Mouse (Mus musculus) heart, adult 2 months (tissue): ENCODE measurements around the gene Mdh1b. TPM values are rescaled to one million over a fixed set of nuclear protein-coding genes. Genes with fewer than 3 reads are reported as not detected.

Experiments used
- DNase-seq, 2 experiments: peaks; one replicate each; pipeline ENCODE4 v3.0.0; 2021
- H3K27ac ChIP-seq: fragments of 200-600 bp; 2 replicates; pipeline ENCODE4 v1.8.1; 2022
- H3K27me3 ChIP-seq: fragments of 200-500 bp; 2 replicates; pipeline ENCODE4 v1.6.1; 2012; ENCODE audit warnings: mild to moderate bottlenecking, low read length, inconsistent platforms, mixed read lengths; ENCODE audit not compliant: control insufficient read depth, insufficient read depth
- H3K36me3 ChIP-seq: fragments of 200-500 bp; 2 replicates; pipeline ENCODE4 v1.6.1; 2012; ENCODE audit warnings: low read length, inconsistent platforms; ENCODE audit not compliant: control insufficient read depth, insufficient read depth
- H3K4me1 ChIP-seq: fragments of 200-500 bp; 2 replicates; pipeline ENCODE4 v1.6.1; 2011; ENCODE audit warnings: low read length; ENCODE audit not compliant: control insufficient read depth, insufficient read depth
- H3K4me3 ChIP-seq: fragments of 200-600 bp; 2 replicates; pipeline ENCODE4 v1.8.1; 2022
- H3K79me2 ChIP-seq: fragments of 200-500 bp; replicated peaks from 2 replicates; pipeline ENCODE4 v1.6.1; 2012; ENCODE audit warnings: mild to moderate bottlenecking, inconsistent platforms, low read length, moderate library complexity, mixed read lengths; ENCODE audit not compliant: control insufficient read depth, insufficient read depth
- H3K9ac ChIP-seq: fragments of 200-500 bp; 2 replicates; pipeline ENCODE4 v1.6.1; 2012; ENCODE audit warnings: low read depth, mild to moderate bottlenecking, control low read depth, inconsistent platforms, low read length, mixed read lengths
- CTCF ChIP-seq: fragments of 200-600 bp; IDR thresholded peaks from 2 replicates; pipeline ENCODE4 v1.8.1; 2022; ENCODE audit warnings: antibody characterized with exemption, mild to moderate bottlenecking, moderate library complexity
- EP300 ChIP-seq: fragments of 200-500 bp; IDR thresholded peaks from 2 replicates; pipeline ENCODE4 v1.6.1; 2011; ENCODE audit warnings: low read depth, low read length, control low read depth; ENCODE audit not compliant: insufficient read depth
- POLR2A ChIP-seq: fragments of 200-500 bp; IDR thresholded peaks from 2 replicates; pipeline ENCODE4 v1.6.1; 2011; ENCODE audit warnings: mild to moderate bottlenecking, low read depth, low read length, control low read depth; ENCODE audit not compliant: insufficient read depth
- WGBS: fragments of 180-500 bp; shearing (Covaris S2); methylation state at CpG from one replicate; pipeline ENCODE4 v1.1.7; 2018; 5-methylcytosine and 5-hydroxymethylcytosine counted together
- intact Hi-C: fragments of 180-260 bp; cut with DNase I; formaldehyde crosslinking; loops from one replicate; pipeline ENCODE4 v1.15.1; 2025
- long read RNA-seq: library from polyadenylated mRNA; stranded (forward); transcript quantifications from one replicate; pipeline ENCODE4 v2.0.0, GENCODE M21; 2021
- polyA plus RNA-seq: library from polyadenylated mRNA; depleted of rRNA; stranded (reverse); fragments of >200 nt; gene quantifications from 2 replicates; pipeline ENCODE4 v1.2.3, GENCODE M21; 2012; rRNA removed
- total RNA-seq, 2 experiments: library from RNA; stranded (reverse); gene quantifications; 2 replicates each; pipeline ENCODE4 v1.2.3; 2021

Gene Mdh1b
- not detected for total RNA-seq
- 0.33 TPM in 1 of 2 replicates, not detected in the other for polyA plus RNA-seq
- long read RNA-seq: 0 reads

- peak; percentile 87 to 88 for DNase-seq
- TF ChIP-seq POLR2A (0 out of 2 replicates have a peak, but pooled peaks have one; percentile 44), CTCF (peak; percentile 56), EP300 (peak; percentile 69; the same call in 1 of the 2 replicates)
- H3K27ac ChIP-seq: peak within 1 kb of the TSS; percentile 62
- intact Hi-C loops: loop anchor here (10.0 kb wide), 1 partner anchor 394 kb away; the partner anchor contains the start of gene Klf7
- H3K9ac ChIP-seq: peak within 1 kb of the TSS; percentile 19
- H3K36me3 ChIP-seq: peaks cover 10% of the 10 kb centered on the region
- peak within 1 kb of the TSS; percentile 76 for H3K4me3 ChIP-seq
- under 1% methylated on average over 31 of the region's 31 CpGs for whole genome bisulfite sequencing
- H3K4me1 ChIP-seq: peaks cover 3% of the 10 kb centered on the region
- no peaks in the 10 kb centered on the region for H3K79me2 ChIP-seq
- H3K27me3 ChIP-seq: no peaks in the 10 kb centered on the region
Measured at GRCm38 (mm10) chr1:63730240-63730771, at the start of gene Mdh1b, which contains the start of gene Fastkd2. Mdh1b (minus strand) TSS chr1:63730318. Fastkd2 (plus strand) TSS chr1:63730614.

- intact Hi-C loops: no loop called here
- Histone ChIP-seq H3K4me1 (no peaks in the 10 kb centered on the region), H3K79me2 (no peaks in the 10 kb centered on the region), H3K9ac (no peak overlapping the region), H3K27me3 (no peaks in the 10 kb centered on the region), H3K4me3 (no peak overlapping the region), H3K27ac (no peak overlapping the region), H3K36me3 (no peaks in the 10 kb centered on the region)
- DNase-seq: no peak
- WGBS: 40% methylated on average over 4 of the region's 4 CpGs
- TF ChIP-seq POLR2A: no peak
Measured at GRCm38 (mm10) chr1:63776902-63777630, 46.9 kb upstream of the Mdh1b start.

GRCm38 (mm10) chr1:63776396-63776795, 46.3 kb upstream of the Mdh1b start:
- DNase-seq: no peak
- no peaks in the 10 kb centered on the region for H3K36me3 ChIP-seq
- H3K27me3 ChIP-seq: no peaks in the 10 kb centered on the region
- no peak overlapping the region for H3K27ac ChIP-seq
- WGBS: 42% methylated on average over 1 of the region's 1 CpGs
- no peak overlapping the region for H3K4me3 ChIP-seq
- intact Hi-C loops: no loop called here
- no peaks in the 10 kb centered on the region for H3K4me1 ChIP-seq
- no peak overlapping the region for H3K9ac ChIP-seq
- H3K79me2 ChIP-seq: no peaks in the 10 kb centered on the region
- TF ChIP-seq EP300 (no peak), CTCF (no peak), POLR2A (no peak)

GRCm38 (mm10) chr1:63770309-63770708, 40.2 kb upstream of the Mdh1b start:
- Histone ChIP-seq H3K4me1 (no peaks in the 10 kb centered on the region), H3K36me3 (no peaks in the 10 kb centered on the region), H3K79me2 (no peaks in the 10 kb centered on the region), H3K9ac (no peak overlapping the region), H3K27ac (no peak overlapping the region), H3K27me3 (no peaks in the 10 kb centered on the region), H3K4me3 (no peak overlapping the region)
- no peak for TF ChIP-seq POLR2A
- TF ChIP-seq EP300: no peak
- TF ChIP-seq CTCF: no peak
- WGBS: 80% methylated on average over 7 of the region's 7 CpGs
- intact Hi-C loops: no loop called here
- DNase-seq: no peak

GRCm38 (mm10) chr1:63769167-63769566, 39.0 kb upstream of the Mdh1b start, which contains the start of gene 4933402D24Rik:
4933402D24Rik (minus strand) TSS chr1:63769267.
- H3K27ac ChIP-seq: no peak within 1 kb of the TSS
- DNase-seq: no peak
- no peaks in the 10 kb centered on the region for H3K79me2 ChIP-seq
- intact Hi-C loops: loop anchor here (5.0 to 10.0 kb wide), 2 partner anchors 168 to 356 kb away; partner anchors contain the start of gene Klf7
- H3K36me3 ChIP-seq: no peaks in the 10 kb centered on the region
- H3K9ac ChIP-seq: no peak within 1 kb of the TSS
- H3K4me3 ChIP-seq: no peak within 1 kb of the TSS
- H3K27me3 ChIP-seq: no peaks in the 10 kb centered on the region
- 69% methylated on average over 5 of the region's 5 CpGs for WGBS
- H3K4me1 ChIP-seq: no peaks in the 10 kb centered on the region
- TF ChIP-seq POLR2A (no peak), CTCF (no peak), EP300 (no peak)

GRCm38 (mm10) chr1:63768112-63768511, 38.0 kb upstream of the Mdh1b start:
- 23% methylated on average over 8 of the region's 8 CpGs for WGBS
- DNase-seq: no peak
- H3K27ac ChIP-seq: no peak overlapping the region
- no peaks in the 10 kb centered on the region for H3K79me2 ChIP-seq
- no peaks in the 10 kb centered on the region for H3K4me1 ChIP-seq
- no peak overlapping the region for H3K9ac ChIP-seq
- no peak overlapping the region for H3K4me3 ChIP-seq
- H3K36me3 ChIP-seq: no peaks in the 10 kb centered on the region
- TF ChIP-seq EP300 (no peak), CTCF (no peak), POLR2A (no peak)
- H3K27me3 ChIP-seq: no peaks in the 10 kb centered on the region
- intact Hi-C loops: loop anchor here (5.0 to 10.0 kb wide), 2 partner anchors 169 to 357 kb away; partner anchors contain the start of gene Klf7
